Mouse (Mus musculus) G1E (cell line): ENCODE data around the gene Pex16. TPM values are rescaled to one million over a fixed set of nuclear protein-coding genes. Genes with fewer than 3 reads are reported as not detected.

ENCODE experiments used
- ATAC-seq: 2 replicates; pipeline ENCODE4 v1.8.0; 2016; ENCODE audit warnings: mild to moderate bottlenecking; ENCODE audit not compliant: insufficient number of reproducible peaks, poor library complexity, low FRiP score, severe bottlenecking; ENCODE audit errors: extremely low read depth
- DNase-seq: peaks from one replicate; pipeline ENCODE4 v3.0.0; 2012; ENCODE audit warnings: low spot score
- H3K27me3 ChIP-seq: 2 replicates; pipeline ENCODE4 v1.6.1; 2012; ENCODE audit warnings: mild to moderate bottlenecking, low read length, inconsistent platforms; ENCODE audit not compliant: insufficient read depth
- H3K36me3 ChIP-seq: replicated peaks from 2 replicates; pipeline ENCODE3; 2012; ENCODE audit warnings: mild to moderate bottlenecking, inconsistent platforms
- H3K4me1 ChIP-seq: 2 replicates; pipeline ENCODE4 v1.6.1; 2012; ENCODE audit warnings: low read depth, low read length, inconsistent platforms, mixed read lengths; ENCODE audit not compliant: insufficient read depth
- H3K4me3 ChIP-seq: 2 replicates; pipeline ENCODE4 v1.5.1; 2012; ENCODE audit warnings: low read depth, mild to moderate bottlenecking, inconsistent platforms, low read length, moderate library complexity, mixed read lengths
- H3K9me3 ChIP-seq: replicated peaks from 2 replicates; pipeline ENCODE4 v1.6.1; 2012; ENCODE audit warnings: inconsistent platforms
- CTCF ChIP-seq: IDR thresholded peaks from 2 replicates; pipeline ENCODE4 v1.5.1; 2012; ENCODE audit warnings: low read depth, low read length, inconsistent platforms, mixed read lengths
- GATA1 ChIP-seq: IDR thresholded peaks from 2 replicates; pipeline ENCODE4 v1.6.1; 2012; ENCODE audit warnings: borderline replicate concordance, low read length, inconsistent platforms, mixed read lengths
- GATA2 ChIP-seq: IDR thresholded peaks from 2 replicates; pipeline ENCODE4 v1.6.1; 2012; ENCODE audit warnings: low read depth, low read length, inconsistent platforms, borderline replicate concordance
- POLR2AphosphoS5 ChIP-seq: IDR thresholded peaks from 2 replicates; pipeline ENCODE4 v1.6.1; 2012; ENCODE audit warnings: low read depth, low read length, inconsistent platforms; ENCODE audit not compliant: insufficient replicate concordance
- TAL1 ChIP-seq: conservative IDR thresholded peaks from 2 replicates; pipeline ENCODE4 v1.6.1; 2012; ENCODE audit warnings: low read depth, low read length, inconsistent platforms, mixed read lengths
- polyA plus RNA-seq: library from polyadenylated mRNA; stranded (reverse); fragments of >175 nt; gene quantifications from 2 replicates; pipeline ENCODE4 v1.2.3, GENCODE M21; 2012
- total RNA-seq, 2 experiments: library from RNA; stranded (forward) in 1 of 2; stranded (reverse) in 1 of 2; fragments of 200-1000 nt in 1 of 2; fragments of >200 nt in 1 of 2; fragmentation: Nextera tagmentation in 1 of 2; gene quantifications; 2 replicates each; pipeline ENCODE4 v1.2.3; 2014 to 2017

Pex16 gene
- total and polyA plus RNA-seq, 3 experiments = 6.9 to 22.0 (median 13.3) TPM

GRCm38 (mm10) chr2:92400682-92401081 lies 26.2 kb downstream of the Pex16 start:
- peak overlapping the region; percentile 14; the same call in 1 of the 2 replicates for H3K4me3 ChIP-seq

GRCm38 (mm10) chr2:92401091-92401561 lies 26.6 kb downstream of the Pex16 start, which contains the start of gene Mapk8ip1:
Gene Mapk8ip1, minus strand, starts transcription at chr2:92401263.
- Histone ChIP-seq H3K4me1 (0 out of 2 replicates have a peak, but pooled peaks cover 4% of the 10 kb centered on the region), H3K27me3 (peaks cover 24% of the 10 kb centered on the region), H3K4me3 (peak within 1 kb of the TSS; percentile 14; the same call in 1 of the 2 replicates), H3K9me3 (peaks cover 14% of the 10 kb centered on the region), H3K36me3 (peaks cover 40% of the 10 kb centered on the region)
- ATAC-seq (no peak), DNase-seq (no peak)
- TF ChIP-seq POLR2AphosphoS5 (no peak), GATA2 (no peak), TAL1 (no peak), CTCF (no peak), GATA1 (no peak)

More at GRCm38 (mm10) chr2:92400682-92401081, 26.2 kb downstream of the Pex16 start:
- ATAC-seq = no peak
- H3K36me3 ChIP-seq = peaks cover 35% of the 10 kb centered on the region
- peaks cover 29% of the 10 kb centered on the region for H3K27me3 ChIP-seq
- H3K9me3 ChIP-seq = peaks cover 14% of the 10 kb centered on the region
- H3K4me1 ChIP-seq = 0 out of 2 replicates have a peak, but pooled peaks cover 4% of the 10 kb centered on the region
- TF ChIP-seq POLR2AphosphoS5 (no peak), CTCF (no peak), TAL1 (no peak), GATA2 (no peak), GATA1 (no peak)
- no peak for DNase-seq

- Histone ChIP-seq H3K27me3 (peaks cover 11% of the 10 kb centered on the region; the same call in 1 of the 2 replicates), H3K9me3 (peaks cover 14% of the 10 kb centered on the region), H3K4me3 (no peak overlapping the region), H3K4me1 (0 out of 2 replicates have a peak, but pooled peaks cover 4% of the 10 kb centered on the region), H3K36me3 (peaks cover 56% of the 10 kb centered on the region)
- TF ChIP-seq TAL1 (no peak), GATA1 (no peak), GATA2 (no peak), CTCF (no peak), POLR2AphosphoS5 (no peak; the same call in 1 of the 2 replicates)
- DNase-seq (no peak), ATAC-seq (no peak)
These were observed 28.3 kb downstream of the Pex16 start for GRCm38 (mm10) chr2:92402591-92403326.

GRCm38 (mm10) chr2:92403776-92404319 lies 29.4 kb downstream of the Pex16 start:
- H3K4me3 ChIP-seq = no peak overlapping the region
- peaks cover 4% of the 10 kb centered on the region; the same call in 1 of the 2 replicates for H3K4me1 ChIP-seq
- TF ChIP-seq TAL1 (no peak), GATA2 (no peak), POLR2AphosphoS5 (no peak), CTCF (no peak), GATA1 (no peak)
- peaks cover 67% of the 10 kb centered on the region for H3K36me3 ChIP-seq
- H3K27me3 ChIP-seq = peaks cover 11% of the 10 kb centered on the region; the same call in 1 of the 2 replicates
- peaks cover 14% of the 10 kb centered on the region for H3K9me3 ChIP-seq
- ATAC-seq (no peak), DNase-seq (no peak)

- H3K36me3 ChIP-seq = peaks cover 76% of the 10 kb centered on the region
- ATAC-seq (no peak), DNase-seq (no peak)
- no peak overlapping the region for H3K4me3 ChIP-seq
- peaks cover 5% of the 10 kb centered on the region; the same call in 1 of the 2 replicates for H3K27me3 ChIP-seq
- peaks cover 4% of the 10 kb centered on the region; the same call in 1 of the 2 replicates for H3K4me1 ChIP-seq
- TF ChIP-seq GATA2 (no peak), TAL1 (no peak), POLR2AphosphoS5 (no peak), GATA1 (no peak), CTCF (no peak)
- peaks cover 14% of the 10 kb centered on the region for H3K9me3 ChIP-seq
These were observed 30.3 kb downstream of the Pex16 start for GRCm38 (mm10) chr2:92404737-92405136.

GRCm38 (mm10) chr2:92405687-92406086 lies 31.2 kb downstream of the Pex16 start:
- Histone ChIP-seq H3K36me3 (peaks cover 86% of the 10 kb centered on the region), H3K27me3 (peaks cover under 1% of the 10 kb centered on the region; the same call in 1 of the 2 replicates), H3K4me3 (no peak overlapping the region), H3K4me1 (peaks cover 4% of the 10 kb centered on the region; the same call in 1 of the 2 replicates), H3K9me3 (peaks cover 9% of the 10 kb centered on the region)
- no peak for ATAC-seq
- no peak for TF ChIP-seq GATA1
- TF ChIP-seq POLR2AphosphoS5 = no peak
- no peak for TF ChIP-seq GATA2
- TF ChIP-seq TAL1 = no peak
- no peak for TF ChIP-seq CTCF
- DNase-seq = no peak
